Mouse (Mus musculus): ENCODE data around the gene Zfp174.

DNA sequence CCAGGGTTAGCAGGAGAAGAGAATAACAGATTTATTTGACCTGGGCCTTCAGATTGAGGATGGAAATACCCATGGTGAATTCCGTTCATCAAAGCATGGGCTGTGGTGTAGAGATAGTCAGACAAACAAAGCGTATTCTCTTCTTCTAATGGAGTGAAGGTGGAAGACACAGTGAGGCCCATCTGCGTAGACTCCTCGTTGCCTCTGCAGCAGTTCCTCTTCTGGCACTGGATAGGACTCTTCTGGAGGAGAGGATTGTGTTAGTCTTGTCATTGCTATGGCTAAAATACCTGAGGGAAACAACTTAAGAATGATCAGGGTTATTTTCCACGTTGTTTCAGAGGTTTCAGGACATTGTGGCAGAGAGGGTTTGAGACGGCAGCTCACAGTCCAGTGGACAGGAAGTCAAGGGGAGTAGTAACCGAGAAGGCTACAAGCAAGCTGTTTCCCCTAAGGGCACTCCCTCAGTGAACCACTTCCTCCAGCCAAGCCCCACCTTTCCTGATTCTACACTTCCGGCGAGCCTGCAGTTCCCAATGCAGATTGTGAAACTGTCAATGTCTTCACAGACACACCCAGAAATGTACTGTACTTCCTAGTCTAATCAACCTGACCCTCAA, 48.2 kb downstream of the Zfp174 start:
- peak; percentile 60 for TF ChIP-seq POLR2A (IDR thresholded peaks at IDR 0.05; ENCODE audit: insufficient read depth, low read depth, low read length)
- TF ChIP-seq CTCF (IDR thresholded peaks at IDR 0.05) = no peak
- peak; percentile 57; the same call in 1 of the 2 replicates for TF ChIP-seq EP300 (IDR thresholded peaks at IDR 0.05; ENCODE audit: insufficient read depth, low read depth, low read length)

Measured in heart, adult 2 months (tissue).